Mouse (Mus musculus) left cerebral cortex, adult 9 months (tissue): ENCODE measurements around the gene Pla2g12a.

Source experiments
- DNase-seq, 2 experiments: peaks; one replicate each; pipeline ENCODE4 v3.0.0; 2022; ENCODE audit warnings: low spot score in 2 of 2

Gene Pla2g12a

GRCm38 (mm10) chr3:129878405-129879021, at the start of gene Pla2g12a:
Gene Pla2g12a, plus strand, starts transcription at chr3:129878606.
- peak; percentile 77 to 92 for DNase-seq

DNA sequence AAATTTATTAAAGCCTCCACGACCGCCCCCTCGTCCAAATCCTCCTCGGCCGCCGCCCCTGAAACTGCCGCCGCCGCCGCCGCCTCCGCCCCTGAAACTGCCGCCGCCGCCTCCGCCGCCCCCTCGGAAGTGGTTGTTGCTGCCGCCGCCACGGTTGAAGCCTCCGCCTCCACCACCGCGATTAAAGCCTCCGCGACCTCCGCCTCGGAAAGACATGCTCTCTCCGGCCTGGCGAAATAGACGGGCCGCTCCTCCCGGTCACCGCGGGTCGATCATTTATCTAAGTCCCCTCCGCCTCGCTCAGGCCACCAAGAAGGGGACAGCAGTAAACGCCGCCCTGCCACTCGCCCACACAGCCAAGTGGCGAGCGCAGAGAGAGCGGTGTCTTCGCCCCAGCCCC, 47.8 kb upstream of the Pla2g12a start:
- no peak for DNase-seq

GRCm38 (mm10) chr3:129831035-129831568, 47.3 kb upstream of the Pla2g12a start, which contains the start of gene Gar1:
Gene Gar1, minus strand, starts transcription at chr3:129831396.
- peak; percentile 88 to 95 for DNase-seq

DNA sequence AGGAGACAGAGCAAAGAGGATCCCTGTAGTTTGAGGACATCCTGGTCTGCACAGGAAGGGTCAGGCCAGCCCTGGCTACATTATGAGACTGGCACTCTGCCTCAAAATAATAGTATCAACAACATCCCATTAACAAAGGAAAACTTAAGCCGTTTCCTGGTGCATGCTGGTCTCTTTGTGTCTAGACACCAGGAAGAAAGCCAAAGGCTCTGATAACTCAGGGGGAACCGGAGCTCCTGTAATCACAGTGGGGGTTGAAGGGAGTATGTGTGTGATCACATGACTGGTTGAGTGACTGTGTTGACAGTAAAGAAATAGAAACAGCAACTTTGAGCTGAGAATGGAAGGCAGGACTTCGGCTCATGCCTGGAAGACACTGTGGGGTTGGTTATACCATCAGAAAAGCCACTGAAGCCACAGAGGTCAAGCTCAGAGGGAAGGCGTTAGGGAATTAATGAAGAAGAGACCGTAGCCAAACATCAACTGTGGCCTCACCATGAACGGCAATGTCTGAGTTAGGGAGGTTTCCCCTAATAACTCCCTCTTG, 42.9 kb upstream of the Pla2g12a start, which contains the start of gene Cfi:
TSS of gene Cfi (plus strand) at position 497 of the 547 bp plus-strand sequence.
- DNase-seq, result no peak

- DNase-seq, result no peak
Observed at GRCm38 (mm10) chr3:129836051-129836697, 42.2 kb upstream of the Pla2g12a start.

DNA sequence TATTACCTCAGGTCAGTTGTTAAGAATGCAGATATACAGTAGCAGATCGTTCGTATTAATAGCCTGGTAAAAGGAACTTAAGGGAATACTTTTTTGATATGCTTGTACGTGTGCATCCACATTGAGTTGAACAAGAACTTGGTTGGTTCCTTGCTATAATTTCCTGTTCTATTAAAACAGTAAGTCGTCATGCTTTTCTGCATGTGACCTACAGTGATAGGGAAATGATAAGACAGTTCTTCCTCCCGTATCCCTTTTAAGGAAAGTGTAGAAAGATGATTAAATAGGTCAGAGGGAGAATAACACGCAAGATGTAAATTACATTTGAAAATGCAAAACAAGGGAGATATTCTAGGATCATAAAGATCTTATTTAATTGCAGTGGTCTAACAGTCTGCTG, 41.4 kb upstream of the Pla2g12a start:
- DNase-seq, result no peak

DNA sequence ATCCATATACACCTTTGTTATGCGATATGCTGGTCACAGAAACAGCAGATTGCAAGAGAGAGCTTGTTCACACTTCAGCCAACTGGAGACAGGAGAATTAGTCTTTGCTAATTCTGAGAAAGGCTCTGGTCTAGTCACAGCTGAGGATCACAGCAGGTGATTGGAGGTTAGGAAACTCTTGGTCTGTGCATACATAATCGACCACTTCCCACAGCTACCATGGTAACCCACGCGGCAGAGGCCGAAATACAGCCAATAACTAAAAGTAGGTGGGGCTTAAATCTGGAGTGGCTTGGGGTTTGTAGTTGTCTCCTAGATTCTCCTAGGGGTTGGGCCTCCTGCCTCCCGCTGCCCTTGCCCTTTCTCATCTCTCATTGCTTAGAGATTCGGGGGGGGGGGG, 40.4 kb upstream of the Pla2g12a start:
- no peak for DNase-seq

DNA sequence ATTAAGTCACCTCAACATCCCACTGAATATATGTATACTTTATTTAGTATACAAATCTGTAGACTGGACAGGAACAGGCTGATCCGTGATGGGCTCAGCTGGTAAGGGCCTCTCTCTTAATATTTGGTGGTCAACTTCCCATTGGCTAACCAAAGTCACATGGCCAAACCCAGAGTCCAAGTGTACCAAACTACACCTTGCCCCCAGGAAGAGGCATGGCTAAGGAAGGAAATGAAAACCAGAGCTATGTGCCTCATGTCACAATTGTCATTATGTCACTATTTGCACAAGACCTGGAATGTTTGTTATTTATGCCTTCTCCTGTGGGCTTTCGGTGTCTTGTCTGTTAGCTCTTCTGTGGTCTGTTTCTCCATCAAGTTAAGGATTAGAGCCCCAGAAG, 32.5 kb upstream of the Pla2g12a start:
- no peak for DNase-seq

GRCm38 (mm10) chr3:129846846-129847245, 31.6 kb upstream of the Pla2g12a start:
- no peak for DNase-seq

DNA sequence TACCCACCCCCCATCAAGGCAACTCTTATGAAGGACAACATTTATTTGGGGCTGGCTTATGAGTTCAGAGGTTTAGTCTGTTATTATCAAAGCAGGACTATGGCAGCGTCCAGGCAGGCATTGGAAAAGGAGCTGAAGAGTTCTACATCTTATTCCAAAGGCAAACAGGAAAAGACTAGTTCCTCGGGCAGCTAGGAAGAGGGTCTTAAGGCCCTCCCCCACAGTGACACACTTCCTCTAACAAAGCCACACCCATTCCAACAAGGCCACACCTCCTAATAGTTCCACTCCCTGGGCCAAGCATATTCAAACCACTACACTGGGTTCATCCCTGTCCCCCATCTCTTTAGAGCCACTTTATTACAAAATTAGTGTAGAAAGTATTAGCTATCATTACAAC, 15.8 kb upstream of the Pla2g12a start:
- DNase-seq, result no peak

- DNase-seq, result peak in 1 of 2 experiments; percentile 12
Observed at GRCm38 (mm10) chr3:129863698-129864097, 14.7 kb upstream of the Pla2g12a start.

- DNase-seq, result no peak
Observed at GRCm38 (mm10) chr3:129877327-129877726, 1.1 kb upstream of the Pla2g12a start.

DNA sequence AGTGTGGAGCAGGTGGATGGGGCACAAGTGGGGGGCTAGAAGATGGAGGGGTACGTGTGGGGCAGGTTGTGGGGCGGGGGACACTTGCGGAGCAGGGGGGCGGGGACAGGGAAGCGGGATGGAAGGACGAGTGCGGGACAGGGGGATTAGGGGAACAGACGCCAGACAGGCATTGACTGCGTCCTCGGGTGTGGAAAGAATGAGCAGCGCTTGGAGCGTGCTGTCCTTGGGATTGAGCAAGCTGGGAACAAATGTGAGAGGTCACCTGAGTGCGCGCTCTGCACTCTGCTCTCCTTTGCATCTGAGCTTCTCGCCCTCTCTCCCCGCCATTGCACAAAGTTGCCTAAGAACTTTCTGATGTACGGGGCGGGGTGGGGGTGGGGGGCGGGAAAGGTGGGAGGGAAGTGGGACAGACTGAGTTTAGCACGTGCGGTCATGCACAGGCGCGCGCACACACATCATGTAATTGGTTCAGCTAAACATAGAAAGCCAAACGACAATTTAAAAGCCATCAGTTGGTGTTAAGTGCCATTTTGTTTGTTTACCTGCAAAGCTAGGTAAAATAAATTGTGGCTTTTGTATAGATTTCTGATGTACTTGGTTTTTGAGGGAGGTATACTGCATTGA, 838 bp downstream of the Pla2g12a start:
- DNase-seq, result no peak

DNA sequence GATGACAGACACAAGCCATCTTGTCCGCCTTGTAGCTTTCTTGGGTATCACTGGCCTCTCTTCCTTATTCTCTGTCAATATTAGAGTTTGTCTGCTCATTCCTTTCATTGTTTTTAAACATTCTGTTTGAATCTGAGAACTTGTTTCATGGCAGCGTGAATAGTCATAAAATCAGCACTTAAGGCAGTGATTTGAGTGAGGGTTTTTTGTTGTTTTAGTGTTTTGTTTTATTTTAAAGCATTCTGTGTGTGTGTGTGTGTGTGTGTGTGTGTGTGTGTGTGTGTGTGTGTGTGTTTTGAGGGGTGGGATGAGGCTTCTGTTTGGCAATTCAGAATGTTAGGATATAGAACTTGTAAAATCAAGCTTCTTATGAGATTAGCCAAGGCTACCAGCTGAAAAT, 1.5 kb downstream of the Pla2g12a start:
- DNase-seq, result no peak

DNA sequence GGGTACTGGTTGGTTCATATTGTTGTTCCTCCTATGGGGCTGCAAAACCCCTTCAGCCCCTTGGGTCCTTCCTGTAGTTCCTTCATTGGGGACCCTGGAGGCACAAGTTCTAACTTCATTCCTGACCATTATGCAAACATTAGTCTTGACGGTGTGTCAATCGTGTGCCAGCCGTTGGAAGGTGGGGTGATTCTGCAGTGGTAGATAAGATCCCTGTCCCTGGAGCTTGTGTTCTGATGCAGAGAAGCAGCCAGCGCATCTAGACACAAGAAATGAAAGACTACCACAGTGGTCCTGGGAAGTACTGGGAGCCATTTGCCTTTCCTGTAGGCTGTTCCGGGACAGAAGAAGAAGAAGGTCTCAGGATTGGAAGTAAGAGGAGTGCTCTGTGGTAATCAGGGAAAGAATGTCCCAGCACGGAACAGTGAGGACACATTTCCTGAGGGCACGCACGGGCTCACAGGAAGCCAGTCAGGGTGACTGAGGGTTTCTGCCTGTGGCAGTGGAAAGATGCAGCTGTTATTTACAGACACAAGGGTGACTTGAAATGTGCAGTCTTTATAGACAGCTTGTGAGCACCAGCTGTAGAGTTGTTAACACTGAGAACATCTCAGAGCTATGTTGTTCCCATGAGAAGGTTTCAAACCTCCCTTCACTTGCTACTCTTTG, 2.7 kb downstream of the Pla2g12a start:
- DNase-seq, result no peak

DNA sequence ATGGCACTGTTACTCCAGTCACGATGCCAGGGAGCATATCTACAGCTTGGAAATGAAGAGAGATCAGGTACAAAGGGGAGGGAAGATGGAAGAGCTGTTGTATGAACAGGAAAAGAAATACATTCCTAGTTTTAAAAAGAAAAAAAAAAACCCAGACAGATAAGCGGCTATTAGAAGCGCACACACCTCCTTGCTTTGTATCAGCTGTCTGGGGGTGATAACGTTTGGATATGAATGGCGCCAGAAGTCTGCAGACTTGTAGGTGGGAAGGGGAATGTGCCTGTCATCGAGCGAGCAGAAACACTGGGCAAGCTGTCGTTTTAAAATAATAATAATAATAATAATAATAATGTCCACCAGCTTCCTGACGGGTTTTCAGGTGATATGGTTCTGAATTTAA, 7.2 kb downstream of the Pla2g12a start:
- DNase-seq, result no peak

- no peak for DNase-seq
Observed at GRCm38 (mm10) chr3:129886430-129886829, 8.0 kb downstream of the Pla2g12a start.

- no peak for DNase-seq
Observed at GRCm38 (mm10) chr3:129887779-129888517, 9.5 kb downstream of the Pla2g12a start.

- DNase-seq, result no peak
Observed at GRCm38 (mm10) chr3:129892003-129892402, 13.6 kb downstream of the Pla2g12a start.

- DNase-seq, result no peak
Observed at GRCm38 (mm10) chr3:129893143-129893542, 14.7 kb downstream of the Pla2g12a start.

DNA sequence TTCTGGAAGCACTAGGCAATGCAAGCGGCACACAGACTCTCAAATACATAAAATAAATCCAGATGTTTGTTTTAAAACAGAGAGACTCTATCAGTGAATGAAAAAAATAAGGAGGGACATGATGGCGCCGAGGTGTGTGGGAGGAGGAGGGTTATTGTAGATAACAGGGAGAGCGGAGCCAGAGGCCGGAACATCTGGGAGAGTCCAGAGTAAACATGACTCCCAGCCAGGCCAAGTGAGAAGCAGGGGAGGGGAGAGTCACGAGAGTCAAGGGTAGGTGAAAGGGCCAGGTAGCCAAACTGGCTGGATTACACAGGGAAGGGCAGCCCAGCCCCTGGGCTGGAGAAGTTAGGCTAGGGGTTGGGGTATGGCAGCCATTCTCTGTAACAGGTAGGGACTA, 18.2 kb downstream of the Pla2g12a start:
- no peak for DNase-seq
